Mouse (Mus musculus): ENCODE results near the gene Rsrc2.
A peak's percentile ranks its signal among the peaks of the same experiment; 100 is the strongest.
"Not testable (repeated sequence)": the region's sequence is repeated elsewhere in the genome, so short reads cannot be mapped to it uniquely, and the experiment has no call there.

Gene Rsrc2

GRCm38 (mm10) chr5:123749065-123750064 lies at the start of gene Rsrc2, which contains the start of gene Kntc1:
Rsrc2 (minus strand) TSS chr5:123749414.
Kntc1 (plus strand) TSS chr5:123749716.
- DNase-seq (ENCODE audit: low spot score in 2 of 2): peak; percentile 98 to 99

GRCm38 (mm10) chr5:123793081-123793480 lies 43.9 kb upstream of the Rsrc2 start:
- DNase-seq (ENCODE audit: low spot score in 2 of 2): no peak

- no peak for DNase-seq (ENCODE audit: low spot score in 2 of 2)
These were observed 39.8 kb upstream of the Rsrc2 start for GRCm38 (mm10) chr5:123788976-123789375.

- no peak for DNase-seq (ENCODE audit: low spot score in 2 of 2)
These were observed 32.6 kb upstream of the Rsrc2 start for GRCm38 (mm10) chr5:123781864-123782263.

GRCm38 (mm10) chr5:123780716-123781115 lies 31.5 kb upstream of the Rsrc2 start:
- no peak for DNase-seq (ENCODE audit: low spot score in 2 of 2)

- no peak for DNase-seq (ENCODE audit: low spot score in 2 of 2)
These were observed 24.2 kb upstream of the Rsrc2 start for GRCm38 (mm10) chr5:123773441-123773840.

GRCm38 (mm10) chr5:123766455-123766854 lies 17.2 kb upstream of the Rsrc2 start:
- DNase-seq (ENCODE audit: low spot score in 2 of 2): not testable (repeated sequence)

- DNase-seq (ENCODE audit: low spot score in 2 of 2): no peak
These were observed 16.3 kb upstream of the Rsrc2 start for GRCm38 (mm10) chr5:123765506-123765905.

GRCm38 (mm10) chr5:123748339-123749064 lies 712 bp downstream of the Rsrc2 start:
- DNase-seq (ENCODE audit: low spot score in 2 of 2): no peak

- no peak for DNase-seq (ENCODE audit: low spot score in 2 of 2)
These were observed 1.6 kb downstream of the Rsrc2 start for GRCm38 (mm10) chr5:123747604-123748003.

GRCm38 (mm10) chr5:123746253-123746652 lies 3.0 kb downstream of the Rsrc2 start:
- DNase-seq (ENCODE audit: low spot score in 2 of 2): no peak

- DNase-seq (ENCODE audit: low spot score in 2 of 2): no peak
These were observed 4.9 kb downstream of the Rsrc2 start for GRCm38 (mm10) chr5:123744358-123744757.

- no peak for DNase-seq (ENCODE audit: low spot score in 2 of 2)
These were observed 18.2 kb downstream of the Rsrc2 start for GRCm38 (mm10) chr5:123730981-123731380.

- not testable (repeated sequence) for DNase-seq (ENCODE audit: low spot score in 2 of 2)
These were observed 25.4 kb downstream of the Rsrc2 start for GRCm38 (mm10) chr5:123723816-123724215.

GRCm38 (mm10) chr5:123720328-123721311 lies 28.6 kb downstream of the Rsrc2 start, which contains the start of gene Zcchc8:
Zcchc8 (minus strand) TSS chr5:123721100.
- peak; percentile 94 for DNase-seq (ENCODE audit: low spot score in 2 of 2)

- DNase-seq (ENCODE audit: low spot score in 2 of 2): no peak
These were observed 34.6 kb downstream of the Rsrc2 start for GRCm38 (mm10) chr5:123714622-123715021.

GRCm38 (mm10) chr5:123713782-123714181 lies 35.4 kb downstream of the Rsrc2 start:
- DNase-seq (ENCODE audit: low spot score in 2 of 2): no peak

GRCm38 (mm10) chr5:123709571-123709970 lies 39.6 kb downstream of the Rsrc2 start:
- DNase-seq (ENCODE audit: low spot score in 2 of 2): no peak

- DNase-seq (ENCODE audit: low spot score in 2 of 2): no peak
These were observed 40.6 kb downstream of the Rsrc2 start for GRCm38 (mm10) chr5:123708598-123708997.

GRCm38 (mm10) chr5:123700625-123701024 lies 48.6 kb downstream of the Rsrc2 start:
- DNase-seq (ENCODE audit: low spot score in 2 of 2): peak in 1 of 2 experiments; percentile 16

- peak in 1 of 2 experiments; percentile 34 for DNase-seq (ENCODE audit: low spot score in 2 of 2)
These were observed 50.0 kb downstream of the Rsrc2 start for GRCm38 (mm10) chr5:123699198-123699597.
